Mouse (Mus musculus) olfactory bulb, adult 2 months (tissue): ENCODE measurements around the gene Ccdc60.

ENCODE experiments used
- CTCF ChIP-seq: fragments of 200-500 bp; IDR thresholded peaks from 2 replicates; pipeline ENCODE4 v1.5.1; 2012; ENCODE audit warnings: low read depth, mild to moderate bottlenecking, low read length, moderate library complexity; ENCODE audit not compliant: insufficient read depth
- POLR2A ChIP-seq: fragments of 200-500 bp; IDR thresholded peaks from 2 replicates; pipeline ENCODE4 v1.6.1; 2012; ENCODE audit warnings: mild to moderate bottlenecking, low read depth, low read length, moderate library complexity; ENCODE audit not compliant: insufficient read depth

DNA sequence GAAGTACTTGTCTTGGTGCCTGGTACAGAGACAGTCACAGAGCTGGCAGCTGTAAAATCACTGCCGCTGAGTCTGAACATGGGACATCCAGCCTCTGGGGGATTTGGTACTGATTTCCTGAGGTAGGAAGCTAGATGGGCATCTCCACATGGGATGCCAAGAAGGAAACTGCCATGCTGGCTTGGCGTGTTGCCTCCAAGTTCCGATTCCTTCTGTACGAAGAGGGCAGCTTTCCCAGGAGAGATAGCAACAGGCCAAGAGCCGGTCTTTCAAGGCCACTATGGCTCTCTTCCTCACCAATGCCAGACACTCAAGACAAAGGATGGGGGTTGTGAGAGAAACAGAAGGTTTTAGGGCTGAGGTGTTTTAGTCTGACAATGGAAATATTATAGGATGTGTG lies 26.8 kb downstream of the Ccdc60 start:
- TF ChIP-seq CTCF: no peak
- TF ChIP-seq POLR2A: no peak
